Mouse (Mus musculus): ENCODE measurements around the gene Clec2l.

The Clec2l gene

DNA sequence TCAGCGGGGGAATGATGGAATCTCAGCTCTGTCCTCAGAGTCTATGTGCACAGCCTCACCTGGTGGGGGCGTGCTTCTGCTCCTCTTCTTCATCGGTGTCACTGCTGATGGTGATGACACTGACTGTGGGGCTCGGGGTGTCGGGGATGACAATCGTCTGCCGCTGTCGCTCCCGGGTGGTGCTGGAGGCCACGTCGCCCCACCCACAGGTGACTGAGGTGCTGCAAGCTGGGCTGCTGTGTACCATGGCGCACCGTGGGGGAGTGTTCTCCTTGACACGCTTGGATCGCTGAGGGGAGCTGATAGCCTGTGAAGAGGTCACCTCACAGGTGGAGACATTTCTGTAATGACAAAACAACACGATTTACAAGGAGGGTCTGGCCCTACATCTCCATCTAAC, 53.0 kb downstream of the Clec2l start:
- in situ Hi-C loops (cut with MboI): no loop called here

DNA sequence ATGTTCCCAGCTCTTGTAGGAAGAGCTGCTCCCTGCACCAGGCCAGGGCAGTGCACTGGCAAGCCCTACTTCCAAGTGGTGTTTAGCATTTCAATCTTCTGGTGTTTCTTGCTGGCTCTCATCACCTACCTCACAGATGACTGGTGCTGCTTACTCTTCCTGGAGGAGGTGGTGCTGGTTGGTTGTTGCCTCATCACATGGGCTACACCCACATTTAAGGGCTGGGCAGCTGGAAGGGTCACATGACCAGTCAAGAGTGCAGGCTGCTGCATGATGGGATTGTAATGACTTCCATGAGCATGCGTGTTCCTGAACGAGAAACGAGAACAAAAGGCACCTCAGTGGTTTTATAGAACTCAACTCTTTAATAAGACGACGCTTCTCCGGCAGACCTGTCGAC, 55.8 kb downstream of the Clec2l start:
- in situ Hi-C loops (cut with MboI): no loop called here

DNA sequence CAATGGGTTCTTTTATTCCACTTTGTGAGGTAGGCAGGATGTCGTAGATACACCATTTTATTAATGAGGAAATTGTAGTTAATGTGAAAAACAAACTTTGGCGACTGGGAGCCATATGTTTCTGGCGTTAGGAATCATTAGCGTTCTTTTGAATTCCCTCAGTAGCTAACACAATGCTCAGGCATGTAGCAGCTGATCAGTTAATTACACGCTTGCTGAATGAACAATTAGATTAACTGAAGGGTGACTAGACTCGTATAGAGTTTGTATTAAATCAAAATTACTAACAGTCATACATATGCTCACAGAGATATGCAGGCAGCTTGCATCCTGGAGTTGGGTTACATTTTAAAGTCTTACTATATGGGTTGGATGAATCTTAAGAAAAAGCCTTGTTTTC, 56.4 kb downstream of the Clec2l start:
- in situ Hi-C loops (cut with MboI): no loop called here

DNA sequence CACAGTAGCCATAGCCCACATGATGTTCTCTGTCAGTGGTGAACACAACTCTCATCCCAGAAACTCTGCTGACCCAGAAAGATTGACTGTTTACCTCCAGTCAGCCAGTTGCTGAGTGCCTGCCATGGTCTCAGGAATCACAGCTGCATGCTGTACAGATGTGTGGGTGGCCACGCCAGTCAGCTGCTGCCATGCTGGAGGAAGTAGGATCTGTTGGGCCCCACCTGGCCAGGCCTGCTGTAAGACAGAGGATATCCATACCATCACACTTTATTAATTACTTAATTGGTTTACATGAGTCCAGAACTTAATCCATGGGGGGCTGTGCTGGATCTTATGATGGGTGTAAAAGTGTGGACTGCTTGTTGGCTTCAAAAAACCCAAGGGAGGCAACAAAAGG, 58.5 kb downstream of the Clec2l start:
- in situ Hi-C loops (cut with MboI): no loop called here

DNA sequence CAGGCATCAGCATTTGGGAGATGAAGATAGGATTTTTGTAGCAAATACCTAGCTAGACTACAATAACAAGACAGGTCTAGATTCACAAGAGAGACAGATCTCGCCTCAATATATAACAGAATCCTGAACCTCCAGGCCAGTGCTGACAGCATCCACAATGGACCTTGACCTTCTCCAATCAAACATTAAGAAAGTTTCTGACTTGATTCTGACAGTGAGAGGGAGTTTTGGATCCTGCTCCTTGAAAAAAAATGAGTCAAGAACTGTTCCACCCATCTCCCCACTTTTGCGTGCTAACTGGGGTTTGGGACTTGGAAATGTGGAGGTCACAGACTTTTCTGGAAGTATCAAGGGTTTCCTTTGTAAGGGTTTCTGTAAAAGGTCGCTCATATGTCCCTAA, 62.6 kb downstream of the Clec2l start:
- in situ Hi-C loops (cut with MboI): loop anchor here (25.0 kb wide), 1 partner anchor 187 kb away; no protein-coding TSS in a partner anchor
